Mouse (Mus musculus): Measurements from ENCODE around the gene Sobp.

The Sobp gene

GRCm38 (mm10) chr10:42995484-42995895 is 178.8 kb downstream of the Sobp start:
- DNase-seq (ENCODE audit: low read depth, low spot score): no peak

- no peak for DNase-seq (ENCODE audit: low read depth, low spot score)
Measured at GRCm38 (mm10) chr10:42994331-42994782, 180.0 kb downstream of the Sobp start.

GRCm38 (mm10) chr10:42991018-42991417 is 183.3 kb downstream of the Sobp start:
- DNase-seq (ENCODE audit: low read depth, low spot score): no peak

GRCm38 (mm10) chr10:42989910-42990309 is 184.4 kb downstream of the Sobp start:
- peak; percentile 79 for DNase-seq (ENCODE audit: low read depth, low spot score)

- no peak for DNase-seq (ENCODE audit: low read depth, low spot score)
Measured at GRCm38 (mm10) chr10:42988627-42989026, 185.7 kb downstream of the Sobp start.

- peak; percentile 46 for DNase-seq (ENCODE audit: low read depth, low spot score)
Measured at GRCm38 (mm10) chr10:42987594-42988052, 186.7 kb downstream of the Sobp start.

- DNase-seq (ENCODE audit: low read depth, low spot score): no peak
Measured at GRCm38 (mm10) chr10:42984886-42985285, 189.4 kb downstream of the Sobp start.

- DNase-seq (ENCODE audit: low read depth, low spot score): no peak
Measured at GRCm38 (mm10) chr10:42980999-42981757, 193.2 kb downstream of the Sobp start.

- no peak for DNase-seq (ENCODE audit: low read depth, low spot score)
Measured at GRCm38 (mm10) chr10:42978346-42978745, 196.0 kb downstream of the Sobp start.

GRCm38 (mm10) chr10:42976577-42976976 is 197.8 kb downstream of the Sobp start:
- DNase-seq (ENCODE audit: low read depth, low spot score): no peak

GRCm38 (mm10) chr10:42973537-42973936 is 200.8 kb downstream of the Sobp start:
- DNase-seq (ENCODE audit: low read depth, low spot score): no peak

- peak; percentile 39 for DNase-seq (ENCODE audit: low read depth, low spot score)
Measured at GRCm38 (mm10) chr10:42972504-42973172, 201.7 kb downstream of the Sobp start.

GRCm38 (mm10) chr10:42968332-42968731 is 206.0 kb downstream of the Sobp start:
- no peak for DNase-seq (ENCODE audit: low read depth, low spot score)

- no peak for DNase-seq (ENCODE audit: low read depth, low spot score)
Measured at GRCm38 (mm10) chr10:42963061-42963460, 211.3 kb downstream of the Sobp start.

GRCm38 (mm10) chr10:42962655-42963054 is 211.7 kb downstream of the Sobp start:
- DNase-seq (ENCODE audit: low read depth, low spot score): no peak

- no peak for DNase-seq (ENCODE audit: low read depth, low spot score)
Measured at GRCm38 (mm10) chr10:42962181-42962601, 212.1 kb downstream of the Sobp start.

GRCm38 (mm10) chr10:42961771-42962170 is 212.6 kb downstream of the Sobp start:
- no peak for DNase-seq (ENCODE audit: low read depth, low spot score)

- DNase-seq (ENCODE audit: low read depth, low spot score): no peak
Measured at GRCm38 (mm10) chr10:42958686-42959085, 215.6 kb downstream of the Sobp start.

- DNase-seq (ENCODE audit: low read depth, low spot score): peak; percentile 79
Measured at GRCm38 (mm10) chr10:42957881-42958651, 216.3 kb downstream of the Sobp start.

- no peak for DNase-seq (ENCODE audit: low read depth, low spot score)
Measured at GRCm38 (mm10) chr10:42955205-42955604, 219.1 kb downstream of the Sobp start.

- no peak for DNase-seq (ENCODE audit: low read depth, low spot score)
Measured at GRCm38 (mm10) chr10:42953601-42954000, 220.7 kb downstream of the Sobp start.
